Mouse (Mus musculus): ENCODE results near the gene Rfx4.

DNA sequence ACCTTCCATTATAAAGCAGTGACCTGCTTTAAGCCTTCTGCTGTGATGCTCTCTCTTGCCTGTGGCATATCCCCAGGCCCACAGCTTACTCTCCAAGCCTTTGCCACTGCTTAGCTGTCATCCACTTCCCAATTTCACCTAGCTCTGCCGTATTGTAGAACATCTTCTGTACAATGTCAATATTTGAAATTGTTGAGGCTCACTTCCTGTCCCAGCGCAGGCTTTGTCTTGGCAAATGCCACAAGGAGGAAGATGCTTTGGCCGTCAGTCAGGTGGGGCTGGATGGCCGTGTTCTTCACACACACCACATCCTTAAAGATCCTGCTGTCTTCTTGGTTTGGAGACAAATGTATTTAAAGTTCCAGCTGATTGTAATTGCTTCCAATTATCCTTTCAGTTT is 29.5 kb downstream of the Rfx4 start:
- TF ChIP-seq CTCF (IDR thresholded peaks at IDR 0.05; ENCODE audit: borderline replicate concordance, insufficient read depth, low read length) (no peak), POLR2A (IDR thresholded peaks at IDR 0.05; ENCODE audit: low read depth, low read length) (no peak)

Data from embryonic fibroblast, embryonic 13.5 days (primary cell).